Mouse (Mus musculus) central nervous system, embryonic 14 days (tissue): ENCODE measurements around the gene Tas2r102. TPM values are rescaled to one million over a fixed set of nuclear protein-coding genes. Genes with fewer than 3 reads are reported as not detected.

Experiments used
- polyA plus RNA-seq: library from polyadenylated mRNA; depleted of rRNA; stranded (reverse); fragments of >200 nt; gene quantifications from 2 replicates; pipeline ENCODE4 v1.2.3, GENCODE M21; 2012; rRNA removed

Tas2r102 gene
- polyA plus RNA-seq = not detected in 2 replicates

DNA sequence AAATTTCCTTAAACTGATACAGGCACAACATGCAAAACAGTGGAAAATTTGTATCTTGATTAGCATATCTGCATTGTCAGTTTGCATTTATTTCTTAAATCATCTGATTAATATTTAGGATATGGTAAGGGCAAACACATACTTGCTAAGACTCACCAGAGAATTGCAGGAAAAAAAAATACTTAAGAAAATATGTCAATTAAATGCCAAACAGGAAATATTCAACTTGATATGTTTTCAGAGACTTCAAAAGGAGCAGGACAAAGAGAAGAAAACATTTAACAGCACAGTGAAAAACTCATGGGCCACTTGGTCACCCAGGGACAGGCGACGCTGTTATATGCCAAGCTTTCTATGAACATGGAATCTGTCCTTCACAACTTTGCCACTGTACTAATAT lies at the start of gene Tas2r102:
Gene Tas2r102 (plus strand): TSS at position 301 of the 400 bp plus-strand sequence.

DNA sequence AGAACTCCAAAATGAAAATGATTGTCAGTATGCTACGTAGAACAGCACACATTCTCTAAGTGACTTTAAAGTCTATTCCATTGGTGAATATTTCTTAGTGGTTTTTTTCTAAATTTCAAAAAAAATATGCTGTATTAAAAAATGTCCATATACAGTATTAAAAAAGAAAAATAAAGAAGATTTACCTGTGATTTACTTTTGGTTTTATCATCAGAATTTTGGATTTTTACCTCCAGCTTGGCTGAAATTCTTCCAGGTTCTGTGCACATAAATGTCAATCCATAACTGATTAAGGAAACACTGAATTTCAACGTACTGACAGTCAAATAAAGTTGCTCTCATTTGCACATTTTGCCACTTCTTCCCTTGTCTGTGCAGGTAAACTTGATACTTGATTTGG lies 24.0 kb upstream of the Tas2r102 start, which contains the start of gene Tas2r115:
Gene Tas2r115 (minus strand): TSS at position 101 of the 400 bp plus-strand sequence.

DNA sequence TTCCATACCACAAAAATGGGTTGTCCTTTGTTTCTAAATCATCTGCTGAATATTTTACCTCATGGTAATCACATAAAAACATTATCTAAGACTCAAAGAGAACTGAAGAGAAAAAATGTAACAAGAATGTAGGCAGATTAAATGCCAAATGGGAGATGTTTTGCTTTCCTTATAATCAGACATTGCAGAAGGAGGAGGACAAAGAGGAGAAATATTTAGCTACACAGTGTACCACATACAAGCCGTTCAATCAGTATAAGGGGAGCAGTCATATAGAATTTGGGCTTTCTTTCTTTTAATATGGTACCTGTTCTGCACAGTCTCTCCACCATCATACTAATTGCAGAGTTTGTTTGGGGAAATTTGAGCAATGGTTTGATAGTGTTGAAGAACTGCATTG lies 7.5 kb upstream of the Tas2r102 start, which contains the start of gene Tas2r124:
Gene Tas2r124 (plus strand): TSS at position 301 of the 400 bp plus-strand sequence.

DNA sequence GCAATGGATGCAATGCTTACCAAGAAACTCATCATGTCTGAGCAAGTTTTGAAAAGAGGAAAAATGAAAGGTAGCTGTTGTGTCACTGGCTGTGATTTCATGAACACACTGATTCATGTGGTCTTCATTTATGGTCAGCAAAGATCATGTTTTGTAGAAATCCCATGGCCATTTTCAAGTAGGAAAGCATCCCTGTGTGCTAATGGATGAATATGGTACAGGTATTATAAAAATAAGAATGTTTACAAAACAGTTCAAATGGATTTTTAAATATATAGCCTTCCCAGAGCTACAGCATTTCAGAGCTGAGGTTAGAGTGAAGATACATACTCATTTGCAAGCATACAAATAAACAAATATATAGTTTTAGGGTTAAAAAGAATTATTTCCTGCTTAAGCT lies 16.1 kb downstream of the Tas2r102 start, which contains the start of gene Tas2r136:
Gene Tas2r136 (minus strand): TSS at position 101 of the 400 bp plus-strand sequence.

DNA sequence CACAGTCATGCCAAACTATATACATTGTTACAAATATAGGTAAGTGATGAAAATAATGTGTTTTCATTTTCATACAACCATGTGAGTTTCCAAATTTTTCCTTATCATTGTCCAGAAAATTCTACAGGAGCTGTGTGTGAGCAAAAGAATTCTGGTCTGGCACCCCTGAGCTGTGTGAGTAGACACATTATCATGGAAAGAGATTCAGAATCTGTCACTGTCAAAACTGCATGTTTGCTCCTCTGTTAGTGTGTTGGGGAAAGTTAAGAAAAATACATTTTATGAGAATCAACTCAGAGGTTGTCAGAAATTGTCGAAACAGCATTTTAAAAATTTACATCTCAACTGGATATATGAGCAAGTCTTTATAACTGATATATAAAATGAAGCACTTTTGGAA lies 40.6 kb downstream of the Tas2r102 start, which contains the start of gene Tas2r117:
Gene Tas2r117 (plus strand): TSS at position 301 of the 400 bp plus-strand sequence.

Other genes starting within 250 kb of the Tas2r102 start
- not detected in 2 replicates for gene Prh1, start 192.3 kb upstream of the Tas2r102 start, polyA plus RNA-seq
- not detected in 2 replicates for gene Prp2, start 166.2 kb upstream of the Tas2r102 start, polyA plus RNA-seq
- gene A630073D07Rik, start 110.6 kb upstream of the Tas2r102 start, polyA plus RNA-seq = not detected in 2 replicates
- gene Tas2r120, start 105.2 kb upstream of the Tas2r102 start, polyA plus RNA-seq = not detected in 2 replicates
- gene Tas2r121, start 61.1 kb upstream of the Tas2r102 start, polyA plus RNA-seq = not detected in 2 replicates
- gene Tas2r122, start 50.2 kb upstream of the Tas2r102 start, polyA plus RNA-seq = not detected in 2 replicates
- gene Tas2r115, start 24.1 kb upstream of the Tas2r102 start, polyA plus RNA-seq = not detected in 2 replicates
- gene Tas2r124, start 7.4 kb upstream of the Tas2r102 start, polyA plus RNA-seq = not detected in 2 replicates
- not detected in 2 replicates for gene Tas2r136, start 16.0 kb downstream of the Tas2r102 start, polyA plus RNA-seq
- gene Tas2r117, start 40.7 kb downstream of the Tas2r102 start, polyA plus RNA-seq = not detected in 2 replicates
- not detected in 2 replicates for gene Tas2r123, start 85.0 kb downstream of the Tas2r102 start, polyA plus RNA-seq
- not detected in 2 replicates for gene Tas2r116, start 93.3 kb downstream of the Tas2r102 start, polyA plus RNA-seq
- not detected in 2 replicates for gene Tas2r110, start 105.9 kb downstream of the Tas2r102 start, polyA plus RNA-seq
- not detected in 2 replicates for gene Tas2r113, start 130.9 kb downstream of the Tas2r102 start, polyA plus RNA-seq
- not detected in 2 replicates for gene Tas2r125, start 147.5 kb downstream of the Tas2r102 start, polyA plus RNA-seq
- gene Tas2r129, start 189.0 kb downstream of the Tas2r102 start, polyA plus RNA-seq = not detected in 2 replicates
- not detected in 2 replicates for gene Tas2r131, start 195.8 kb downstream of the Tas2r102 start, polyA plus RNA-seq
- gene Tas2r109, start 218.8 kb downstream of the Tas2r102 start, polyA plus RNA-seq = not detected in 2 replicates